Mouse (Mus musculus) heart, embryonic 14.5 days (tissue): ENCODE measurements around the gene Lrp2. TPM values are rescaled to one million over a fixed set of nuclear protein-coding genes. Genes with fewer than 3 reads are reported as not detected.

Experiments used
- ATAC-seq: fragments of 200-750 bp; cut with Nextera tagmentation; 2 replicates; pipeline ENCODE4 v1.8.0; 2017; ENCODE audit warnings: low read depth, moderate TSS enrichment; ENCODE audit not compliant: insufficient number of reproducible peaks, insufficient read depth, low FRiP score
- H3K27ac ChIP-seq, 2 experiments: fragments of 200-500 bp in 1 of 2; fragments of 300-500 bp in 1 of 2; sonication (generic) in 1 of 2; replicated peaks in 1 of 2; 2 replicates each; pipeline ENCODE4 v1.5.1; 2012 to 2014; ENCODE audit warnings: low read depth in 2 of 2, low read length in 2 of 2, control low read depth in 1 of 2, mild to moderate bottlenecking in 1 of 2, mixed read lengths in 1 of 2; ENCODE audit not compliant: control insufficient read depth in 1 of 2, insufficient read depth in 1 of 2
- H3K27me3 ChIP-seq: fragments of 300-500 bp; sonication (generic); 2 replicates; pipeline ENCODE4 v1.6.1; 2014; ENCODE audit warnings: mild to moderate bottlenecking, low read length, control low read depth; ENCODE audit not compliant: control insufficient read depth, insufficient read depth
- H3K36me3 ChIP-seq: fragments of 300-500 bp; sonication (generic); 2 replicates; pipeline ENCODE4 v1.6.1; 2014; ENCODE audit warnings: mild to moderate bottlenecking, control low read depth, low read length, mixed read lengths; ENCODE audit not compliant: control insufficient read depth, insufficient read depth
- H3K4me1 ChIP-seq, 2 experiments: fragments of 200-500 bp in 1 of 2; fragments of 300-500 bp in 1 of 2; sonication (generic) in 1 of 2; 2 replicates each; pipeline ENCODE4 v1.6.1; 2012 to 2014; ENCODE audit warnings: low read length in 2 of 2, control low read depth in 1 of 2, mixed read lengths in 1 of 2; ENCODE audit not compliant: control insufficient read depth in 2 of 2, insufficient read depth in 2 of 2
- H3K4me2 ChIP-seq: fragments of 300-500 bp; sonication (generic); 2 replicates; pipeline ENCODE4 v1.6.1; 2014; ENCODE audit warnings: mild to moderate bottlenecking, low read length
- H3K4me3 ChIP-seq, 2 experiments: fragments of 200-500 bp in 1 of 2; fragments of 300-500 bp in 1 of 2; sonication (generic) in 1 of 2; 2 replicates each; pipeline ENCODE4 v1.5.1; 2012 to 2014; ENCODE audit warnings: low read length in 2 of 2, mild to moderate bottlenecking in 2 of 2, control low read depth in 1 of 2, low read depth in 1 of 2, moderate library complexity in 1 of 2; ENCODE audit not compliant: control insufficient read depth in 1 of 2, insufficient read depth in 1 of 2
- H3K9ac ChIP-seq: fragments of 300-500 bp; sonication (generic); 2 replicates; pipeline ENCODE4 v1.6.1; 2014; ENCODE audit warnings: mild to moderate bottlenecking, low read length
- H3K9me3 ChIP-seq: fragments of 300-500 bp; sonication (generic); 2 replicates; pipeline ENCODE4 v1.6.1; 2016; ENCODE audit warnings: low read length, control low read depth; ENCODE audit not compliant: control insufficient read depth
- WGBS: fragments of 180-500 bp; shearing (Covaris S2); extraction: QIAGEN DNeasy Blood & Tissue Kit; methylation state at CpG from one replicate; pipeline ENCODE4 v1.1.7; 2014; 5-methylcytosine and 5-hydroxymethylcytosine counted together
- polyA plus RNA-seq: library from polyadenylated mRNA; unstranded; fragments of >200 nt; fragmentation: Nextera tagmentation; extraction: Ambion mirVana; gene quantifications from 2 replicates; pipeline ENCODE4 v1.2.1, GENCODE M21; 2014

Lrp2 gene
- polyA plus RNA-seq, 1 experiment from 2014 or later, result 1.00 TPM

GRCm38 (mm10) chr2:69401891-69402290, 184.0 kb downstream of the Lrp2 start:
- H3K27me3 ChIP-seq, result no peaks in the 10 kb centered on the region; the same call in 1 of the 2 replicates
- H3K9ac ChIP-seq, result no peak overlapping the region
- WGBS, result 80% methylated on average over 6 of the region's 6 CpGs
- no peak overlapping the region for H3K27ac ChIP-seq
- ATAC-seq, result no peak
- 0 out of 4 replicates have a peak, but pooled peaks cover 2 to 5% of the 10 kb centered on the region in 2 experiments for H3K4me1 ChIP-seq
- no peak overlapping the region for H3K4me3 ChIP-seq
- H3K4me2 ChIP-seq, result no peak overlapping the region
- no peaks in the 10 kb centered on the region for H3K36me3 ChIP-seq
- H3K9me3 ChIP-seq, result no peaks in the 10 kb centered on the region

GRCm38 (mm10) chr2:69400866-69401604, 184.8 kb downstream of the Lrp2 start:
- H3K36me3 ChIP-seq, result no peaks in the 10 kb centered on the region
- no peak overlapping the region for H3K9ac ChIP-seq
- no peaks in the 10 kb centered on the region for H3K9me3 ChIP-seq
- no peaks in the 10 kb centered on the region; the same call in 1 of the 2 replicates for H3K27me3 ChIP-seq
- no peak overlapping the region for H3K27ac ChIP-seq
- no peak overlapping the region for H3K4me2 ChIP-seq
- 52% methylated on average over 7 of the region's 7 CpGs for WGBS
- no peak overlapping the region for H3K4me3 ChIP-seq
- H3K4me1 ChIP-seq, result 0 out of 4 replicates have a peak, but pooled peaks cover 2 to 5% of the 10 kb centered on the region in 2 experiments
- ATAC-seq, result no peak

GRCm38 (mm10) chr2:69396760-69397435, 189.0 kb downstream of the Lrp2 start:
- Histone ChIP-seq H3K9me3 (no peaks in the 10 kb centered on the region), H3K36me3 (no peaks in the 10 kb centered on the region), H3K4me2 (no peak overlapping the region), H3K4me1 (peaks cover 3 to 9% of the 10 kb centered on the region in 2 experiments; a peak in 1 of 4 replicates), H3K4me3 (no peak overlapping the region), H3K9ac (no peak overlapping the region), H3K27me3 (no peaks in the 10 kb centered on the region), H3K27ac (no peak overlapping the region)
- no peak for ATAC-seq
- WGBS, result 81% methylated on average over 12 of the region's 12 CpGs

GRCm38 (mm10) chr2:69395597-69396248, 190.1 kb downstream of the Lrp2 start:
- Histone ChIP-seq H3K36me3 (no peaks in the 10 kb centered on the region), H3K4me2 (no peak overlapping the region), H3K9ac (no peak overlapping the region), H3K27me3 (no peaks in the 10 kb centered on the region), H3K4me1 (peaks cover 2 to 4% of the 10 kb centered on the region in 2 experiments; a peak in 1 of 4 replicates), H3K27ac (no peak overlapping the region), H3K4me3 (no peak overlapping the region), H3K9me3 (no peaks in the 10 kb centered on the region)
- 80% methylated on average over 9 of the region's 9 CpGs for WGBS
- ATAC-seq, result no peak

GRCm38 (mm10) chr2:69393947-69394346, 191.9 kb downstream of the Lrp2 start:
- no peak overlapping the region for H3K4me3 ChIP-seq
- H3K9ac ChIP-seq, result no peak overlapping the region
- H3K27ac ChIP-seq, result no peak overlapping the region
- H3K4me2 ChIP-seq, result no peak overlapping the region
- no peak for ATAC-seq
- H3K36me3 ChIP-seq, result no peaks in the 10 kb centered on the region
- peaks cover 2 to 4% of the 10 kb centered on the region in 2 experiments; a peak in 1 of 4 replicates for H3K4me1 ChIP-seq
- no peaks in the 10 kb centered on the region for H3K27me3 ChIP-seq
- H3K9me3 ChIP-seq, result no peaks in the 10 kb centered on the region
- WGBS, result 87% methylated on average over 2 of the region's 2 CpGs

GRCm38 (mm10) chr2:69386118-69386871, 199.6 kb downstream of the Lrp2 start:
- Histone ChIP-seq H3K36me3 (no peaks in the 10 kb centered on the region), H3K9ac (no peak overlapping the region), H3K9me3 (no peaks in the 10 kb centered on the region), H3K4me2 (no peak overlapping the region), H3K4me3 (no peak overlapping the region), H3K4me1 (no peaks in the 10 kb centered on the region), H3K27ac (no peak overlapping the region), H3K27me3 (no peaks in the 10 kb centered on the region)
- 54% methylated on average over 3 of the region's 3 CpGs for WGBS
- ATAC-seq, result no peak

GRCm38 (mm10) chr2:69382838-69383237, 203.0 kb downstream of the Lrp2 start:
- Histone ChIP-seq H3K4me1 (no peaks in the 10 kb centered on the region; a peak in 1 of 4 replicates), H3K9ac (no peak overlapping the region), H3K9me3 (no peaks in the 10 kb centered on the region), H3K27ac (no peak overlapping the region), H3K4me2 (no peak overlapping the region), H3K4me3 (no peak overlapping the region), H3K36me3 (no peaks in the 10 kb centered on the region), H3K27me3 (no peaks in the 10 kb centered on the region)
- 83% methylated on average over 5 of the region's 5 CpGs for WGBS
- no peak for ATAC-seq
